8 mouse cellular contexts compared by ENCODE assay signal in genomic region chr1:54438340-54439079, GRCm38 (mm10). TPM values are rescaled to one million over a fixed set of nuclear protein-coding genes. Genes with fewer than 3 reads are reported as not detected.
DNase-seq lines count a peak whose midpoint lies in the region; ATAC-seq lines count a peak whose summit lies in the region.

Gene Gtf3c3, minus strand, starts transcription at chr1:54438971.

- 4% methylated on average over 39 of the region's 39 CpGs for WGBS in intestine, embryonic 14.5 days

- peak; percentile 85 for DNase-seq in adipocyte (ENCODE audit: low spot score)
- peak; percentile 84 for DNase-seq in embryo, embryonic 10 days (ENCODE audit: low spot score)
- DNase-seq in gastrocnemius, postnatal 14 days, result peak; percentile 77
- DNase-seq in intestine, embryonic 14.5 days (ENCODE audit: low spot score), result peak; percentile 94
- DNase-seq in left cerebral cortex, postnatal 14 days (ENCODE audit: low spot score in 2 of 2), result peak; percentile 80 to 82
- peak; percentile 82 for DNase-seq in mesoderm, embryonic 11.5 days (ENCODE audit: low read depth, low spot score)
- peak; percentile 52 to 53 for DNase-seq in right cerebral cortex, postnatal 36 days (ENCODE audit: low spot score in 2 of 2)
- DNase-seq in yolk sac, embryonic 10.5 days (ENCODE audit: low spot score), result peak; percentile 67

- ATAC-seq in intestine, embryonic 14.5 days (replicated peaks; ENCODE audit: low FRiP score, low TSS enrichment, low read depth), result peak; percentile 98

- peak within 1 kb of the TSS; percentile 82 for H3K4me2 ChIP-seq in intestine, embryonic 14.5 days (ENCODE audit: low read length)

- peak within 1 kb of the TSS; percentile 66 for H3K4me3 ChIP-seq in intestine, embryonic 14.5 days (ENCODE audit: low read depth, low read length)

- H3K9me3 ChIP-seq in intestine, embryonic 14.5 days (ENCODE audit: control insufficient read depth, low read length), result no peaks in the 10 kb centered on the region

- H3K36me3 ChIP-seq in intestine, embryonic 14.5 days (ENCODE audit: control insufficient read depth, insufficient read depth, low read length), result peaks cover 9% of the 10 kb centered on the region

- H3K4me1 ChIP-seq in intestine, embryonic 14.5 days (replicated peaks; ENCODE audit: control insufficient read depth, insufficient read depth, low read length), result 0 out of 2 replicates have a peak, but pooled peaks cover 8% of the 10 kb centered on the region

- no peak within 1 kb of the TSS; the same call in 1 of the 2 replicates for H3K27ac ChIP-seq in intestine, embryonic 14.5 days (ENCODE audit: low read depth)

- intact Hi-C loops in gastrocnemius, postnatal 14 days (cut with DNase I; ENCODE audit: low total_unique reads), result no loop called here
- intact Hi-C loops in left cerebral cortex, postnatal 14 days (cut with DNase I), result no loop called here

- H3K9ac ChIP-seq in intestine, embryonic 14.5 days (ENCODE audit: low read length), result peak within 1 kb of the TSS; percentile 89

- no peaks in the 10 kb centered on the region for H3K27me3 ChIP-seq in intestine, embryonic 14.5 days (replicated peaks; ENCODE audit: control insufficient read depth, insufficient read depth, low read length)

RNA-seq across cellular contexts. Expression of gene Gtf3c3, which starts in this region (rescaled TPM):
- 10 to 100 TPM in 1 of 2 experiments, 1 to 10 TPM in 1; 9.2 to 12.5 TPM for total RNA-seq in gastrocnemius, postnatal 14 days (2021)
- 22.6 and 29.3 TPM in 2 replicates for polyA plus RNA-seq in intestine, embryonic 14.5 days (2014; fragmentation: Nextera tagmentation; extraction: Ambion mirVana)
- 10 to 100 TPM; 29.4 to 29.5 TPM for total RNA-seq in left cerebral cortex, postnatal 14 days (2021)
